Mouse (Mus musculus) layer of hippocampus, postnatal 10 days (tissue): Measurements from ENCODE around the gene Msgn1. TPM values are rescaled to one million over a fixed set of nuclear protein-coding genes. Genes with fewer than 3 reads are reported as not detected.

Experiments used
- DNase-seq, 2 experiments: peaks; one replicate each; pipeline ENCODE4 v3.0.0; 2021; ENCODE audit warnings: low spot score in 2 of 2
- long read RNA-seq: library from polyadenylated mRNA; stranded (forward); transcript quantifications from one replicate; pipeline ENCODE4 v2.0.0, GENCODE M21; 2023
- total RNA-seq, 2 experiments: library from RNA; stranded (reverse); gene quantifications; 2 replicates each; pipeline ENCODE4 v1.2.3; 2021

Msgn1 gene
- not detected for total RNA-seq
- long read RNA-seq = 0 reads

- DNase-seq = no peak
These were observed at the start of gene Msgn1 for GRCm38 (mm10) chr12:11208872-11209271. Gene Msgn1, minus strand, starts transcription at chr12:11208972.

GRCm38 (mm10) chr12:11250322-11250721, 41.5 kb upstream of the Msgn1 start:
- no peak for DNase-seq

GRCm38 (mm10) chr12:11247460-11247859, 38.7 kb upstream of the Msgn1 start:
- DNase-seq = no peak

- DNase-seq = no peak
These were observed 27.2 kb upstream of the Msgn1 start for GRCm38 (mm10) chr12:11235996-11236395.

- DNase-seq = no peak
These were observed 21.5 kb upstream of the Msgn1 start for GRCm38 (mm10) chr12:11230267-11230666.

- DNase-seq = no peak
These were observed 17.9 kb upstream of the Msgn1 start for GRCm38 (mm10) chr12:11226529-11227268.

- no peak for DNase-seq
These were observed 17.4 kb upstream of the Msgn1 start for GRCm38 (mm10) chr12:11226123-11226522.

GRCm38 (mm10) chr12:11224722-11225121, 15.9 kb upstream of the Msgn1 start:
- DNase-seq = no peak

GRCm38 (mm10) chr12:11223090-11223489, 14.3 kb upstream of the Msgn1 start:
- no peak for DNase-seq

GRCm38 (mm10) chr12:11222566-11222965, 13.8 kb upstream of the Msgn1 start:
- no peak for DNase-seq

- no peak for DNase-seq
These were observed 13.0 kb upstream of the Msgn1 start for GRCm38 (mm10) chr12:11221524-11222330.

- DNase-seq = no peak
These were observed 9.0 kb upstream of the Msgn1 start for GRCm38 (mm10) chr12:11217726-11218250.

- no peak for DNase-seq
These were observed 7.7 kb upstream of the Msgn1 start for GRCm38 (mm10) chr12:11216454-11216853.

- no peak for DNase-seq
These were observed 6.8 kb upstream of the Msgn1 start for GRCm38 (mm10) chr12:11215555-11215954.

GRCm38 (mm10) chr12:11214776-11215175, 6.0 kb upstream of the Msgn1 start:
- DNase-seq = no peak

GRCm38 (mm10) chr12:11212881-11213280, 4.1 kb upstream of the Msgn1 start:
- DNase-seq = no peak

- DNase-seq = no peak
These were observed 1.6 kb upstream of the Msgn1 start for GRCm38 (mm10) chr12:11210361-11210760.

GRCm38 (mm10) chr12:11209636-11210035, 864 bp upstream of the Msgn1 start:
- DNase-seq = no peak

GRCm38 (mm10) chr12:11206321-11206720, 2.5 kb downstream of the Msgn1 start:
- no peak for DNase-seq

- no peak for DNase-seq
These were observed 4.8 kb downstream of the Msgn1 start for GRCm38 (mm10) chr12:11203694-11204665.

- no peak for DNase-seq
These were observed 6.3 kb downstream of the Msgn1 start for GRCm38 (mm10) chr12:11202476-11202875.
